ENCODE assay signal across 21 mouse cellular contexts in the genomic region with DNA sequence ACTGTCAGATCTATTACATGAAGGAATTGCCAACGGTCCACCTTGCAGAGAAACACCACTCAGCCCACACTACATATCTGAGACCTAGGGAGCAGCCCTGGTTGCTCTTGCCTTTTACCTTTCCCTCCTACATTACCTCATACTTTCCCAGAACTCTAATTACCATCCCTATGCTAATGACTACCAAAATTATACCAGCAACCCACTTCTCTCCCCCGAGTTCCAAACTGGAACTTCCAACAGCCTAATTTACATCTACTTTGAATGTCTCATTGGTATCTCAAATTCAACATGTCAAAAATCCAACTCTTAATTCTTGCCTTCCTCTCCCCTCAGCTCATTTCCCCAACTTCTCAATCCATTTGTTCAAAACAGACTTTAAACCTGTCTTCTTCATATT.
"Had no signal": no experiment of that assay in that cellular context is flagged by ENCODE, and none has a peak within 500 bp of the region (broad histone marks: within the 10 kb centered on the region; RNA-seq: fewer than 3 reads in every experiment).

No protein-coding gene starts in this region.

- H3K27ac ChIP-seq: layer of hippocampus, adult 2 months; limb, embryonic 12.5 days; limb, embryonic 15.5 days; liver, embryonic 14.5 days; macrophage; midbrain, embryonic 12.5 days; midbrain, embryonic 15.5 days; neural tube, embryonic 13.5 days; stomach, postnatal 0 days had no signal

- DNase-seq: kidney, adult 18-20 months; kidney, adult 9 months; kidney, postnatal 14 days; kidney, postnatal 4 days; layer of hippocampus, adult 9-11 months; liver, postnatal 0 days; lung, embryonic 14.5 days; retina, postnatal 1 day; thymus, postnatal 25 days had no signal

- H3K4me3 ChIP-seq: layer of hippocampus, adult 2 months; limb, embryonic 12.5 days; limb, embryonic 15.5 days; midbrain, embryonic 12.5 days; midbrain, embryonic 15.5 days; neural tube, embryonic 13.5 days had no signal

- ATAC-seq: inflammation-experienced regulatory T-cells, adult 6 months; intestine, embryonic 16.5 days; liver, postnatal 0 days; lung, postnatal 0 days; midbrain, embryonic 15.5 days had no signal
